20 mouse cellular contexts compared by ENCODE assay signal in the genomic region with DNA sequence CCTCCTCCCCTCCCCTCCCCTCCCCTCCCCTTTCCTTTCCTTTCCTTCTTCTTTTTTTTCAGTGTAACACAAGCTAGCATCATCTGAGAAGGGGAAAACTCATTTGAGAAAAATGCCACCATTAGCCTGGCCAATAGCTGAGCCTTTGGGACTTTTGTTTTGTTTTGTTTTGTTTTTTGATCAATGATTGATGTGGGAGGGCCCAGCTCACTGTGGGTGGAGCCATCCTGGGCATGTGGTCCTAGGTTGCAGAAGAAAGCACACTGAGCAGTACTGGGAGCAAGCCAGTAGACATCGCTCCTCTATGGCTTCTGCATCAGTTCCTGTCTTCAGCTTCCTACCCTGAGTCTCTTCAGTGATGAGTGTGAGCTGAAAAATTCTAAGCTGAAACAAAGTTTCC.
"Had no signal": no experiment of that assay in that cellular context is flagged by ENCODE, and none has a peak within 500 bp of the region (broad histone marks: within the 10 kb centered on the region; RNA-seq: fewer than 3 reads in every experiment).

No protein-coding gene starts in this region.

- H3K27ac ChIP-seq: liver, embryonic 15.5 days; lung, embryonic 15.5 days; macrophage; midbrain, embryonic 12.5 days; neural tube, embryonic 13.5 days; neural tube, embryonic 15.5 days; stomach, embryonic 15.5 days; stomach, postnatal 0 days had no signal

- H3K4me3 ChIP-seq: liver, embryonic 15.5 days; lung, embryonic 15.5 days; midbrain, embryonic 12.5 days; myocyte; neural tube, embryonic 13.5 days; neural tube, embryonic 15.5 days; stomach, embryonic 15.5 days had no signal

- H3K9me3 ChIP-seq: liver, embryonic 15.5 days; lung, embryonic 15.5 days; midbrain, embryonic 12.5 days; neural tube, embryonic 13.5 days; neural tube, embryonic 15.5 days; stomach, embryonic 15.5 days had no signal

- H3K4me2 ChIP-seq: liver, embryonic 15.5 days; lung, embryonic 15.5 days; midbrain, embryonic 12.5 days; neural tube, embryonic 13.5 days; neural tube, embryonic 15.5 days; stomach, embryonic 15.5 days had no signal

- H3K4me1 ChIP-seq: liver, embryonic 15.5 days; lung, embryonic 15.5 days; neural tube, embryonic 13.5 days had no signal

- H3K9ac ChIP-seq: liver, embryonic 15.5 days; liver, postnatal 0 days; lung, embryonic 15.5 days; midbrain, embryonic 12.5 days; neural tube, embryonic 13.5 days; neural tube, embryonic 15.5 days; stomach, embryonic 15.5 days had no signal

- H3K36me3 ChIP-seq: liver, embryonic 15.5 days; lung, embryonic 15.5 days; midbrain, embryonic 12.5 days; neural tube, embryonic 13.5 days; neural tube, embryonic 15.5 days; stomach, embryonic 15.5 days had no signal

- DNase-seq: liver, postnatal 0 days; lung, adult 2 months; lung, postnatal 14 days; lung, postnatal 36 days; midbrain, embryonic 14.5 days; right cerebral cortex, postnatal 14 days; thymus, adult 2 months; thymus, postnatal 25 days; thymus, postnatal 4 days had no signal

- H3K27me3 ChIP-seq: neural tube, embryonic 13.5 days; neural tube, embryonic 15.5 days; stomach, embryonic 15.5 days had no signal

- ATAC-seq: liver, postnatal 0 days; lung, postnatal 0 days; midbrain, embryonic 16.5 days had no signal
